Mouse (Mus musculus) gastrocnemius, postnatal 10 days (tissue): ENCODE measurements around the gene Phactr1. TPM values are rescaled to one million over a fixed set of nuclear protein-coding genes. Genes with fewer than 3 reads are reported as not detected.
A peak's percentile ranks its signal among the peaks of the same experiment; 100 is the strongest.

Source experiments
- DNase-seq: peaks from one replicate; pipeline ENCODE4 v3.0.0; 2021; ENCODE audit warnings: mixed read lengths
- total RNA-seq, 2 experiments: library from RNA; stranded (reverse); gene quantifications; 2 replicates each; pipeline ENCODE4 v1.2.3; 2021

Gene Phactr1
- total RNA-seq, 2 experiments from 2014 or later, result 7.1 to 9.1 TPM

- DNase-seq, result no peak
These were observed 191.7 kb downstream of the Phactr1 start for GRCm38 (mm10) chr13:42872125-42872524.

DNA sequence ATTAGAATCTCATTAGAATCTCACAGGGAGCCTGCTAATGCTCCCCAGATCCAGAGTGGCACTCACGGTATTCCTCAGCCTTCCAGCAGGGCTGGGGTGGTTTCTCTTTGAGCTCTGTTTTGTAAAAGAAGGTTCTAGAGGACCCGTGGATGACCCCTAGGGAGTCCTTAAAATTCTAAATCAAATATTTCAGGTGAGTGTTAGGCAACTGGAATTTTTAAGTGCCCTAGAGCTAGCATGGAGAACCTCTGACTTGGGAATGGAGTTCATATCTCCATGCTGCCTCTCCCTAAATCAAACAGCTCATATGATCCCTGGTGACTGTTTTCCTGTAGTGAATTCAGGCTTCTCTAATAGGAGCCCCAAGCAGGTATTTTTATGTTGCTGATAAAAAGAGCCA, 197.9 kb downstream of the Phactr1 start:
- no peak for DNase-seq

GRCm38 (mm10) chr13:42884033-42884724, 203.8 kb downstream of the Phactr1 start:
- no peak for DNase-seq

DNA sequence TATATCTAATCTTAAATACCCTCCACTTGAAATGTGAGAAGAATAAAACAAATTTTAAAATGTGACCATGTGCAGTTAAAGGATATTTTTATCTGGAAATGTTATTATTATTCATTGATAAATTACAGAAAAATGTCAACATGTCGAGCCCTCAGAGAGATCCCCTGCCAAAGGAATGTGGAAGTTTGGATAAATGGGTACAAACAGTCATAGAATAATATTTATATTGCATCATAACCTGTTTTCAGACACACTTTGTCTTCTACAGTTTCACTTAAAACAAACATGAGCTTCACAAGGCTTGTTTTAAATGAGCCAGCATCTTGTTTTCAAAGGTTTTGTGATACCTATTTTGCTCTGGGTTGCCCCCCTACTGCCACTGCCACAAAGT, 204.3 kb downstream of the Phactr1 start:
- DNase-seq, result no peak

DNA sequence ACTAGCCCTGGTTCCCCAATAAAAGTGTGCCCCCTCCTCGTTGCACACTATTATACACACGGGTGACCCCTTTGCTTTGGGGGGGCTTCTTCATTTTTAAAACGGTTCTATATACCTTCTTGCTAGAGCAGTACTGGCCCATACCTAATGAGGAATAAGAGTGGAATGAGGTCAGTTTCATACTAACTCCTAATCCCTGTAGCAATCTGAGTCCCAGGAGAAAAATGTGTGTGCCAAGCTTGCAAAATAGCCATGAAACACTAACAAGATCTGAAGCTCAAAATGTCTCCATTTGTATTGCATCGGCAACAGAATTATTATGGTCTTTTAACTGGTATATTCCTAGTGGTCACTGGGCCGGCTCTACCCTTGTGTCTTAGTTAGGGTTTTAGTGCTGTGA, 207.3 kb downstream of the Phactr1 start:
- DNase-seq, result no peak

DNA sequence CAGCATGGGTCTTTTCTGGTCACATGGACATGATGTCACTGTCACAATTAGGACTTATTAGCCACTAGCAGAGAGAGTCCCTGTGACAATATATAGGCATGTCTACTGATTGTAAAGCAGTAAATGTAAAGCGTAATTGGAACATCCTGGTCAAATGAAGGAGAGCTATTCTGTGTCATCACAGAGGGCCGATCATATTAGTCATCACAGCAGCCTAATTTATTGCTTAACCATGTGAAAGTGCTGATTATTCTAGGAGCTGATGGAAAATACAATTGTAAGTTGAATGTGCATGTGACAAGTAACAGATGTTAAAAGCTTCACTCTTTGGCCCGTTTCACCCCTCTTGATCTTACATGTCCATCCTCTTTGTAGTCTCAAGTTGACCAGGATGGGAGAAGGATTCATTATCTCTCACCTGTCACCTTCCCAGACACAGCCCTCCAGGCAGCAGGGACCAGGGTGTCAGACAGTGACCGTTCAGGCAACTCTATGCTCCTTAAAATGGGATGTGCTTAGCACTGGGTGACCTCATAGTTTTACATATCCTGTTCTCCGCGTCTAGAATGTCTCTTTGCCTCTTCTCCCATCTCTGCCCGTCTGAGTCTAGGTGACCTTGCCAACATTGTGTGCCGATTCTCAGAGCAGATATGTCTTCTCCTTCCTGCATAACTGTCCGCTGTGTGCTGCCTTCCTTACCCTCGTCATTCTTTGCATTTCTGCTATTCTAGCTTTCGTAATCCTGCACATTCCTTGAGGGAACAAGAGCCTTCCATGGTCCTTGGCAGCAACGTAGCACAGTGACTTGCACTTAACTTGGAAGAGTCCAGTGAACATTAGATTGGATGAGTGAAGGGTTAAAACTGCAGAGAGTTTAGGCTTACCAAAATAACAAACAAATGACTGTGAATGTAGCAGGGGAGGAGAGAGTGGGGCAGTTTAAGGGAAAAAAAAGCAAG, 209.4 kb downstream of the Phactr1 start:
- DNase-seq, result no peak

DNA sequence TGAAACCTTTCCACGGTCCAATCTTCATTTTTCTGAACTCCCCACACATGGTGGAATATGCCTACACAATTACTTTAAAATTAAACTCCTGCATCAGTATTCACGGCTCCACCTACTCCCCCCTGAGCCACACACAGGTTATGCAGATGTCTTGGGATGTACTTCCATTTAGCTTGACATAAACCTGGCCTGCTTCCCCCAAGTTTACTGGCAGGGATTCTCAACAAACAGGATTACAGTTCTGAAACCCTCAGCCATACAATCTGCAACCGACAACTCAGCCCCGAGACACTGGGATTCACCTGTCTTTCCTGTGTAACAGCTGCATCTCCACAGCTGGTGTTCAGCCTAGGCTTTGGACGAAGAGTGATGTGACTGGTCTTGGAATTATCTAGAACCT, 210.2 kb downstream of the Phactr1 start:
- DNase-seq, result no peak

DNA sequence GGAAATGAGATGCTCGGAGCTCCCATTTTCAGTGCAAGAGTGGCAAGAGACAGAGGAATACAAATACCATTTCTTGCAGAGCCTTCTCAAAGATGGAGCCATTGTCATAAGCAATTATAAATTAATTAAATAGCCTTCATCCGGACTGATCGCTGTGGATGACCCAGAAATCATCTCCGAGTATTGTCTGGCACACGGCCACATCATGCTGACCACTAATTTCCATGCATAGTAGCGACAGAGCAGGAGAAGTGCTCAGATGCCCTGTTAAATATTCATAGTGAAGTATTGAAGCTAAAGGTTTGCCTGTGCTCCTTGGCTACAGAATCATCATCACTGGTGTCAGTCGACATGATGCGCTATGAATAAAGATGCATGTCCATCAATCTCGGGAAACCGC, 213.6 kb downstream of the Phactr1 start:
- DNase-seq, result no peak

DNA sequence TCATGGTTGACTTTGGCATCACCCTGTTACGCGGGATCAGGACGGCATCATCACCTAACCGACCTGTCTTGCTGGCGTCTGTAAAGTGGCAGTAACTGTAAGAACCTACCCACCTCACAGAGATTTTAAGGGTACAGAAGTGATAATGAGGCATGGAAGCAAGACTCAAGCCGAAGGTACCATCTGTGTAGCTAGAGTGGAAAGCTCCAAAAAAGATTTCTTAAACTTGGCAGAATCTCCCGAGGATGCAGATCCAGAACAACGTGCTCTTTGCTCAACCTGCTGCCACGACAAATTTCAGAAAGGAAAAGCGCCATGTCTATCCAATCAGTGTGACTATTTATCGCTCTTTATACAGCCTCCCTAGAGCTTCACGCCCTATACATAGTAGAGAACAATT, 214.2 kb downstream of the Phactr1 start:
- no peak for DNase-seq

GRCm38 (mm10) chr13:42895980-42896379, 215.6 kb downstream of the Phactr1 start:
- DNase-seq, result peak; percentile 24

DNA sequence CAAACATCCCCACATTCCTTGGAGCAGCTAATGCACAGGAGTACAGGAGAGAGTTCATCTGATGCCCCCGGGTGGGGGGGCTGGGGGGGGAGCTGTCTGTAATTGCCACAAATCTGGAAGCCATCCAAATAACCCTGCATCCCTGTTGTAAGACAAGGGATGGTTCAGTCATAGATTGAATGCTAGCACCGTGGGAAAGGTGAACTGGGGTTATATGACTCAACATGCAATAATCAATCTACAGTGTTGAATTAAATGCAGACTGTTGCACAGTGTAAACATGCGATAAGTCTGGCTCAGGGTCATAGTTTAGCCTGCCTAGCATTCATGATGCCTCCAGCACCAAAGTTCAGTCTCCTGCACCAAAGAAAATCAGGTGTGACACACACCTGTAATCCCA, 219.2 kb downstream of the Phactr1 start:
- DNase-seq, result no peak

- no peak for DNase-seq
These were observed 221.4 kb downstream of the Phactr1 start for GRCm38 (mm10) chr13:42901837-42902236.

GRCm38 (mm10) chr13:42902859-42903258, 222.4 kb downstream of the Phactr1 start:
- DNase-seq, result no peak

GRCm38 (mm10) chr13:42905818-42906217, 225.4 kb downstream of the Phactr1 start:
- no peak for DNase-seq

DNA sequence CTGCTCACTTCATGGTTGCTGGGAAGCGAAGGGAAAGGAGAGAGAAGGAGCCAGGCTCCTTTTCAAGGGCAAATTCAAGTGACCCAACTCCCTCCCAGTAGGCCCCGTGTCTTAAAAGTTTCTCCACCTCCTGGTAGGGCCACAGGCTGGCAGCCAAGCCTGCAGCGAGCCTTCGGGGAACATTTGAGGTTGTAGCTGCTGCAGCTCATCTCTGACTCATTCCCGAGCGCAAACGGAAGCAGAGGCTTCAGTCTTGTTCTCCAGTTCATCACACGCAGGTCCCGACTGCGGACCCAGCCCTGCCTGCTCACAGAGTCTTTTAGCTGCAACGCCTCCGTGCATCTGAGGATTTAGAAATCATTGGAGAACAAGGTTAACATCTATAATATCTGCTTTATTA, 226.6 kb downstream of the Phactr1 start:
- DNase-seq, result peak; percentile 17

DNA sequence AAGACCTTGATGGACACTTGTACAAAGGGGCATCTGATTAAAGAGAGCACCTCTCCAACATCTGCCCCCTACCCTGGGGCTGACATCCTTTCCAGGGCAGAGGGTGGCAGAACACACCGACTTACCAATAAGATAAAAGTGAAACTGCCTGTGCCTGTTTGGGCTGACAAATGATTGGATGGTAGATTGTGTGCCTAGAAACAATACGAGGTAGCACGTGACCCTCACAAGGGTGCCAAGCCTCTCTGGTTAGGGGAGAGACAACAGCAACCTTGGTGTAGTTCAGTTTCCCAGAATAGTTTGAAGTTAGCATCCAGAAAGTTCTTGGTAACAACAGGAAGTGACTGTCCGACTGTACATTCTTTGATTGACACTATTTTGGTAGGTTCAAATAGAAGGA, 234.7 kb downstream of the Phactr1 start:
- DNase-seq, result no peak

DNA sequence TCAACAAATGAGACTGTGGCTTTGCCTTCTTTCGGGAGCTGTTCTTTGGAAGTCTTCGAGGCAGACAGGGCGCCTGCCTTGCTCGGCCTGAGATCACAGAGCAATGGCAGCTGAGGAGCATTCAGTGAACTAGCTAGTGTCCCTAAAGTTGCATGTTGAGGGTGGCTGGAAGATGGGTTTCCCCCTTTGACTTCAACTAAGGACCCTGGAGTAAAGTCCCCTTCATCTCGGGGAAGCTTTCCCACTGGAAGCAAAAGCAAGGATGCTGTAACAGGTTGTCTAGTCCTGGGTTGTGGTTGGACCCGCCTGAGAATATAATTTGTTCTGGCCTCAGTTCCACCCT, 235.4 kb downstream of the Phactr1 start:
- no peak for DNase-seq

DNA sequence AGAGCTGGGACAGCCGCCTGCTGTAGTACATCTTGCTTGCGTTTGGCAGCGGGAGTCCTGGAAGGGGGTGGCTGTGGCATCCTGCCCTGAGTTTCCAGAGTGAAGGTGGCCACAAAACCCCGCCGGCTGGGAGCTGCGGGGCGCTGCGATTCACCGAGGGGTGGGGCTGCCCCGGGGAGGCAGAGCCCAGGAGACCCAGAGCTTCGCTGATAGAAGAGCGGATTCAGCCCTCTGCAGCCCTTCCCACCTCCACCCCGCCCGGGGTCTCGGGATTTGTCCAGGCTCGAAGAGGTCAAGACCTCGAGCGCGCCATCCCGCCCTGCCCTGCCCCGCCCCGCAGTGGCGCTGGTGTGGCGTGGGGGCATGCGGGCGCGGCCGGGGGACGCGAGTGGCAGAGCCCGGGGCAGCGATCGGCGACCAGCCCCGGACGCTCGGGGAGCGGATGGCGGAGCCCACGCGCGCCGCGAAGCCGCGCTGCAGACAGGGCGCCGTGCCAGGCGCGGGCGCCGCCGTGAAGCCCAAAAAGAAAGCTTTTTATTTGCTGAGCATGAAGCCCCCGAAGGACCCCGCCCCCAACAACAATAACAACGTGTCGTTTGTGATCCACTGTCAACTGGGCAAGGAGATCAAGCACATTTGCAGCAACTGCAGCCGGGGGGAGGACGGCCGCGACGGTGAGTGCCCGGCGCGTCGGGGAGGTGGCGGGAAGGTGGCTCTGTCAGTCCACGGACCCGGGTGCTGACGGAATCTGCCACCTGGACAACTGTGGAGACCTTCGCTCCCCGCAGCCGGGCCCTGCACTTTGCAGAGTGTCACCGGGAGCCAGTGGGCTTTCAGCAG, 236.0 kb downstream of the Phactr1 start:
- DNase-seq, result peak; percentile 41

DNA sequence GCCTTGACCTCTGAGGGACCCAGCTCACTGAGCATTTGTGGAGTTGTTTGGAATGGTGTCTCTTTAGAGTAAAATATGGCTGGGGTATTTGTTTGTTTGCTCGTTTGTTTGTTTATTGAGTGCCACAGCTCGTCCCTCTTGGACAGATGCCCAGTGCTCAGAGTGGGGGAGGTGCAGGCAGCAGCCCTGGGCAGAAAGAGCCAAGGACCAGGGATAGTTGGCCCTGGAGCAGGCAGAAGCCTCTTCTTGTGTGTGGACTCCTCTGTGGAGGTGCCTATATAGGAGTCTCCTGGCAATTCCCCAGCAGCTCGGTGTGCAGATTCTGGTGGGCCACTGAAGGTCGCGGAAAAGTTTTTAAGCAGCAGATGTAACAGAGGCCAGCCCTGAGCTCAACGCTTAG, 236.8 kb downstream of the Phactr1 start:
- DNase-seq, result peak; percentile 37

DNA sequence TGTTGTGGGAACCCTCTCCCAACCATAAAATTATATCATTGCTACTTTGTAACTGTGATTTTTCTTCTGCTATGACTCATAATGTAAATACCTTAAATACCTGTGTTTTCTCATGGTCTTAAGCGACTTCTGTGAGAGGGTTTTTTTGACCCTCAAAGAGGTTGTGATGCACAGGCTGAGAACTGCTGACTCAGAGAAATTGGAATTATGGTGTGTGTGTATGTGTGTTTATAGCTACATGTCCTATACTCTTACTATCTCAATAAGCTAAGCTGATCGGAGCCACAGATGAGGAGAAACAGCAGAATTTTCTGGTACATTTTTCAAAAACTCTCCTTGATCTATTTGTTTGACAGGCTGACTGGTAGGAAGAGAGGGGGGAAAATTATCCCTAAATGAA, 239.6 kb downstream of the Phactr1 start:
- DNase-seq, result no peak

GRCm38 (mm10) chr13:42921769-42922450, 241.5 kb downstream of the Phactr1 start:
- DNase-seq, result no peak

DNA sequence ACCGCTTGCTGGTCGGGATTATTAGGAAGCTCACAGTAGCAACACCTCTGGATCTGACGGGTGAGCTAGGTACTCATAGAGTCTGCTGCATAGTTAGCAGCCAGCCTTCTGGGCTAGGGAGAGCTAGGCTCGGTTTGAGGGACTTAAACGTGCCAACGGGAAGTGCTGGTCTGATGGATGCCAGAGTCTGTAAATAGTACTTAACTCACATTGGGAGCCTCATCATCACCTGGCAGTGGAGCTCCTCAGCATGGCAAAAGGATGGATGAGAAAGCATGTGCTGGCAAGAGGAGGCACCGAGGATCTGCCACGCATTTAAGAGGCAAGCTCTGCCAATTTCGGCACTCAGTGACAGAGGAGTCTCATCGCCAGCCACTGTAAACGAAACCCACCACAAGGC, 247.4 kb downstream of the Phactr1 start:
- DNase-seq, result no peak
